Mouse (Mus musculus): ENCODE data around the gene Gm28041. TPM values are rescaled to one million over a fixed set of nuclear protein-coding genes. Genes with fewer than 3 reads are reported as not detected.

Gm28041 gene
- polyA plus RNA-seq, 1 experiment from 2014 or later, result 0.25 TPM

Other genes with a start within 250 kb of the Gm28041 start
- gene Rsl1, start 202.6 kb downstream of the Gm28041 start, polyA plus RNA-seq (2014; fragmentation: Nextera tagmentation; extraction: Ambion mirVana), result 4.5 and 5.4 TPM in 2 replicates
- gene Zfp455, start 181.2 kb downstream of the Gm28041 start, polyA plus RNA-seq (2014; fragmentation: Nextera tagmentation; extraction: Ambion mirVana), result 0.86 and 1.2 TPM in 2 replicates
- 2.9 and 4.0 TPM in 2 replicates for gene Zfp458, start 97.3 kb downstream of the Gm28041 start, polyA plus RNA-seq (2014; fragmentation: Nextera tagmentation; extraction: Ambion mirVana)
- gene Zfp457, start 69.2 kb downstream of the Gm28041 start, polyA plus RNA-seq (2014; fragmentation: Nextera tagmentation; extraction: Ambion mirVana), result 0.43 and 0.56 TPM in 2 replicates
- gene Zfp595, start 43.2 kb downstream of the Gm28041 start, polyA plus RNA-seq (2014; fragmentation: Nextera tagmentation; extraction: Ambion mirVana), result 1.6 and 1.7 TPM in 2 replicates
- not detected in 2 replicates for gene Gm28044, start 15.2 kb downstream of the Gm28041 start, polyA plus RNA-seq (2014; fragmentation: Nextera tagmentation; extraction: Ambion mirVana)
- gene Zfp953, start 15.1 kb downstream of the Gm28041 start, polyA plus RNA-seq (2014; fragmentation: Nextera tagmentation; extraction: Ambion mirVana), result 0.75 and 1.2 TPM in 2 replicates
- gene Zfp456, start 77 bp upstream of the Gm28041 start, polyA plus RNA-seq (2014; fragmentation: Nextera tagmentation; extraction: Ambion mirVana), result 1.1 and 1.2 TPM in 2 replicates
- gene Zfp429, start 24.1 kb upstream of the Gm28041 start, polyA plus RNA-seq (2014; fragmentation: Nextera tagmentation; extraction: Ambion mirVana), result 3.2 and 4.3 TPM in 2 replicates
- 0.70 and 1.4 TPM in 2 replicates for gene Zfp459, start 45.7 kb upstream of the Gm28041 start, polyA plus RNA-seq (2014; fragmentation: Nextera tagmentation; extraction: Ambion mirVana)
- 7.5 TPM in 2 replicates for gene Zfp874a, start 75.9 kb upstream of the Gm28041 start, polyA plus RNA-seq (2014; fragmentation: Nextera tagmentation; extraction: Ambion mirVana)
- gene Zfp874b, start 108.5 kb upstream of the Gm28041 start, polyA plus RNA-seq (2014; fragmentation: Nextera tagmentation; extraction: Ambion mirVana), result 1.3 and 1.4 TPM in 2 replicates
- 15.4 and 15.6 TPM in 2 replicates for gene Zfp58, start 124.8 kb upstream of the Gm28041 start, polyA plus RNA-seq (2014; fragmentation: Nextera tagmentation; extraction: Ambion mirVana)
- 0.23 TPM in 1 of 2 replicates, not detected in the other for gene Gm26965, start 150.4 kb upstream of the Gm28041 start, polyA plus RNA-seq (2014; fragmentation: Nextera tagmentation; extraction: Ambion mirVana)
- 34.9 and 39.7 TPM in 2 replicates for gene Zfp87, start 150.4 kb upstream of the Gm28041 start, polyA plus RNA-seq (2014; fragmentation: Nextera tagmentation; extraction: Ambion mirVana)
- 19.5 and 21.8 TPM in 2 replicates for gene Zfp748, start 178.1 kb upstream of the Gm28041 start, polyA plus RNA-seq (2014; fragmentation: Nextera tagmentation; extraction: Ambion mirVana)
- 5.4 and 5.6 TPM in 2 replicates for gene Zfp729b, start 234.0 kb upstream of the Gm28041 start, polyA plus RNA-seq (2014; fragmentation: Nextera tagmentation; extraction: Ambion mirVana)

Data from hindbrain, embryonic 11.5 days (tissue).